Comparison of ENCODE assay signal across 31 mouse cellular contexts in the genomic region with DNA sequence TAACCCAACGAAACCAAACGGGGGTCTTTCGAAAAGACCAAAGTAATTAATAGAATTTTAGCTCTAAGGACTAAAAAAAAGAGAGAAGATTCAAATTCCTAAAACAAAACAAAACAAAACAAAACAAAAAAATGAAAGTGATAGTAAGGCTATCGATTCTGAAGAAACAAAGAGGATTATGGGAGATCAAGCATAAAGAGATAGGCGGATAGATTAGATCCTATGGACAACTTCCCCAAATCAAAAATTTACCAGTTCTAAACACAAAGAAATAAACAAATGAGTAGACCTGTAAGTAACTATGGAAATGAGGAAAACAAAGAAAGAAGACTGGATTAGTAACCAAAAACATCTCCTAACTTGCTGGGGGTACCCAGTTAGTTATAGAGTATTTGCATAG. TPM values are rescaled to one million over a fixed set of nuclear protein-coding genes. Genes with fewer than 3 reads are reported as not detected.
"Had no signal": no experiment of that assay in that cellular context is flagged by ENCODE, and none has a peak within 500 bp of the region (broad histone marks: within the 10 kb centered on the region; RNA-seq: fewer than 3 reads in every experiment).

No protein-coding gene starts in this region.

- DNase-seq: left cerebral cortex, postnatal 4 days; liver; liver, embryonic 13.5 days; liver, postnatal 0 days; lung, adult 18-20 months; lung, adult 2 months; lung, embryonic 14.5 days; lung, postnatal 10 days; lung, postnatal 14 days; lung, postnatal 36 days; lung, postnatal 4 days; midbrain, embryonic 14.5 days had no signal

- H3K27ac ChIP-seq: limb, embryonic 10.5 days; limb, embryonic 12.5 days; limb, embryonic 13.5 days; limb, embryonic 15.5 days; liver, embryonic 12.5 days; liver, embryonic 13.5 days; liver, embryonic 14.5 days; liver, embryonic 15.5 days; lung, embryonic 15.5 days; macrophage; midbrain, embryonic 10.5 days; midbrain, embryonic 12.5 days; midbrain, embryonic 13.5 days; midbrain, embryonic 15.5 days had no signal

- H3K36me3 ChIP-seq: limb, embryonic 10.5 days; limb, embryonic 12.5 days; limb, embryonic 13.5 days; limb, embryonic 15.5 days; liver, embryonic 12.5 days; liver, embryonic 13.5 days; liver, embryonic 15.5 days; lung, embryonic 15.5 days; midbrain, embryonic 10.5 days; midbrain, embryonic 12.5 days; midbrain, embryonic 13.5 days; midbrain, embryonic 15.5 days had no signal

- H3K4me3 ChIP-seq: limb, embryonic 10.5 days; limb, embryonic 12.5 days; limb, embryonic 13.5 days; limb, embryonic 15.5 days; liver, embryonic 12.5 days; liver, embryonic 13.5 days; liver, embryonic 15.5 days; lung, embryonic 15.5 days; midbrain, embryonic 10.5 days; midbrain, embryonic 12.5 days; midbrain, embryonic 13.5 days; midbrain, embryonic 15.5 days; myocyte had no signal

- H3K27me3 ChIP-seq: limb, embryonic 12.5 days; limb, embryonic 13.5 days; limb, embryonic 15.5 days; liver, embryonic 12.5 days; liver, embryonic 13.5 days; liver, embryonic 15.5 days; lung, embryonic 15.5 days; megakaryocyte, embryonic 14.5 days; midbrain, embryonic 12.5 days; midbrain, embryonic 13.5 days; midbrain, embryonic 15.5 days had no signal

- H3K4me1 ChIP-seq: limb, embryonic 10.5 days; limb, embryonic 12.5 days; limb, embryonic 13.5 days; limb, embryonic 15.5 days; liver, embryonic 12.5 days; liver, embryonic 13.5 days; liver, embryonic 15.5 days; lung, embryonic 15.5 days; midbrain, embryonic 10.5 days; midbrain, embryonic 12.5 days; midbrain, embryonic 13.5 days; midbrain, embryonic 15.5 days had no signal

- H3K9me3 ChIP-seq: limb, embryonic 10.5 days; limb, embryonic 13.5 days; limb, embryonic 15.5 days; liver, embryonic 12.5 days; liver, embryonic 13.5 days; liver, embryonic 15.5 days; lung, embryonic 15.5 days; midbrain, embryonic 10.5 days; midbrain, embryonic 12.5 days; midbrain, embryonic 13.5 days; midbrain, embryonic 15.5 days had no signal

- ATAC-seq: liver, embryonic 12.5 days; liver, postnatal 0 days; lung, postnatal 0 days; midbrain, embryonic 13.5 days; midbrain, embryonic 15.5 days; midbrain, embryonic 16.5 days had no signal

- H3K9ac ChIP-seq: limb, embryonic 12.5 days; limb, embryonic 13.5 days; limb, embryonic 15.5 days; liver, embryonic 12.5 days; liver, embryonic 13.5 days; liver, embryonic 14.5 days; liver, embryonic 15.5 days; liver, postnatal 0 days; lung, embryonic 14.5 days; lung, embryonic 15.5 days; midbrain, embryonic 12.5 days; midbrain, embryonic 13.5 days; midbrain, embryonic 15.5 days had no signal

RNA-seq across cellular contexts. Expression of gene Fst, which starts 33.5 kb away (rescaled TPM):
- total RNA-seq: megakaryocyte-erythroid progenitor cell, adult 5-6 weeks; monocyte, adult 5-6 weeks had no signal
- polyA plus RNA-seq: macrophage had no signal
